Mouse (Mus musculus) lung, postnatal 14 days (tissue): ENCODE results near the gene Prss30.
A peak's percentile ranks its signal among the peaks of the same experiment; 100 is the strongest.

ENCODE experiments used
- DNase-seq: peaks from one replicate; pipeline ENCODE4 v3.0.0; 2021

Gene Prss30

GRCm38 (mm10) chr17:23980297-23980909, at the start of gene Prss30:
Gene Prss30 (minus strand): TSS chr17:23980566.
- DNase-seq = no peak

DNA sequence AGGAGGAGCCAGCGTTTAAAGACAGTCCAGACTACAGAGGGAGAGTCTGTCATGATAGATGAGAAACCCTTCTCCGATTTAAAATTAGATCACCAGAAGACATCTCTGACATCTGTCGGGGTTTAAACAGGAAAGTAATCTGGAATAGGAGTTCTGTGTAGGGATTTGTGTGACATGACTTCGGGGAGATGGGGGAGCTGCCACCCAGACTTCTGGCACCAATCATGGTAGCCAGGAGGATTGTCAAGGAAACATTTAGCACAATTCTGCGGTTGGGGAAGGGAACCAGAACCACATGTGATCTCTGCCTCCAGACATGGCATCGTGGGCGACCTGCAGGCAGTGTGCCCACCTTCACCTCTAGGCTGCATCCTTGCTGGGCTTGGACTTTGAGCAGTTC, 49.1 kb upstream of the Prss30 start:
- DNase-seq = no peak

DNA sequence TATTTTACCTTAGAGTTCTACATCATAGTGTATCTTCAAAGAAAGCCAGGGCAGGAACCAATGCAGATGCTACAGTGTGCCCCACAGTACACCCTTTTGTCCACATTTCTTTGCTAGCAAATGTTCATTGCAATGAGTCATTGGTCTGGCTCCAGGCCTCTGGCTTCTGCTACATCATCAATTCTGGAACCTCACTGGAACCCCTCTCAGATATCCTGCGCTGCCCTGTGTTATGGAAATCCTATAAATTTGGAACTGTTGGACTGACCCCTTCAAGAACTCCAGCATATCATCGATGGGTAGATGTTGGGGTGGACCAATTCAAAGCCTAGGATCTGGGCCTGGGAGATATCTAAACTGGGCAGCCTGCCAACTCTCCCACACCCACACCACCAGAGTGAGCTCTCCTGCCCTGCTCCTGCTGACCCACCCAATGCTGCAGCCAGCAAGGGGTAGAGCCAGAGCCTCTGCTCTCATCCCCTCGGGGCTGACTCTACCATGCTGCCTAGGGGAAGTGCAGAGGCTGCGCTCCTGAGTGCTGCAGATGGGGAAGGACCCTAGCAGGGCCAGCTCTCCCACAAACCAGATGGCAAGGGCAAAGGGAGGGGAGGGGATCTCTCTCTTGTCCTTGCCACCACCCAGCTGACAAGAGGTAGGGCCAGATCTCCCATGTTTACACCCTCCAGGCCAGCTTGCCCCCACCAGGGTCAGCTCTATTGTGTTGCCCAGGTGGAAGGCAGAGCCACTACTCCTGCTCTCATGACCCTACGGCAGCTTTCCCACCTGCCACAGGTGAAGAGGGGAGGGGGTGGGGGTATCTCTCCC, 41.2 kb upstream of the Prss30 start:
- peak; percentile 40 for DNase-seq

GRCm38 (mm10) chr17:24020696-24021095, 40.3 kb upstream of the Prss30 start:
- peak; percentile 69 for DNase-seq

- peak; percentile 44 for DNase-seq
Observed at GRCm38 (mm10) chr17:24015727-24016126, 35.4 kb upstream of the Prss30 start.

DNA sequence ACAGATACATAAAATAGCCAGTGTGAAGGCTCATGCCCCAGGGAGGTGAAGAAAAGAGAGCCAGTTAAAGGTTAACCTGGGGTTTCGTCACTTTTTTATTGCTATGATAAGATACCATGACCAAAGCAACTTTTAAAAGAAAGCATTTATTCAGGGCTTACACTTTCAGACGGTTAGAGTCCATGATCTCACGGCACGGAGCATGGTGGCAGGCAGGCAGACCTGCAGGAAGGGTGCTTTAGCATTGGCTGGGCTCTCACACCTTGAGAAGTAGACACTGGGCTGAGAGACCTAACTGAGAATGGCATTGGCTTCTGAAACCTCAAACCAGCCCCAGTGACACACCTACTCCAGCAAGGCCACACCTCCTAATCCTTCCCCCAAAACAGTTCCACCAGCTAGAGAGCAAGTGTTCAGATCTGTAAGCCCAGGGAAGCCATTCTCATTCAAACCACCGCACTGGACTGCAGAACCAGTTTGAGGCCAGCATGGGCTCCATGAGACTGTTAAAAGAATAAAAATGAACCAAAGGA, 34.1 kb upstream of the Prss30 start:
- DNase-seq = no peak

DNA sequence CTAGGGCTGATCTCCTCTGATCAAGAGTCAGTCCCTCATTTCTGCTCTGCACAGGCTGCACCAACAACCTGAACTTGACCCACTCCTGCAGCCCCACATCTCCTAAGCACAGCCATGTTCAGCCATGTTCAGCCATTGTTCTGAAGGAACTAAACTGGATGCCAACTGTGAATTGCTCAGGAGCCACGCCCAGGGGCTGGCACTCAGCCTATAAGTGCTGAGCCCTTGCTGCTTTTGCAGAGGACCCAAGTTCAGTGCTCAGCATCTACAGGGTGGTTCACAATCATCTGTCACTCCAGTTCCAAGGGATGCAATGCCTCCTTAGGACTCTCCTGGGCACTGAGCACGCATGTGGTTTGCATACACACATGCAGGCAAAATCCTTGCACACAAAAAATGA, 32.6 kb upstream of the Prss30 start:
- no peak for DNase-seq

DNA sequence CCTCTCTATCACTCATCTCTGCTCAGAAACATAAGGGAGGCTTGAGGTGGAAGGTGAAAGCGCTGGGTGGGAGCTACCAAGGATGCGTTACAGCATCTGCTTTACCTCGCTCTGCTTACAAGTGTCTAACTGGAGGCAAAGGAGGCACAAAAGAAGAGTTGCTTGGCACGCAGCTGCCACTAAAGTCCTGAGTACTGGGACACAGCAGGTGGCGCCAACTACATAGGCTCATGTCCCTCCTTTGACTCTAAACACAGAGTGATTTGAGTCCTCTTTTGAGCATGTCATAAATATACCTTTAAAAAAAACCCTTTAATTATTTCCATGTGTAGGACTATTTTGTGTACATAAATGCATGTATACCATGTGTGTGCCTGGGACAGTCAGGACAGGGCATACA, 29.3 kb upstream of the Prss30 start:
- DNase-seq = peak; percentile 42

GRCm38 (mm10) chr17:24008105-24008504, 27.7 kb upstream of the Prss30 start:
- DNase-seq = no peak

DNA sequence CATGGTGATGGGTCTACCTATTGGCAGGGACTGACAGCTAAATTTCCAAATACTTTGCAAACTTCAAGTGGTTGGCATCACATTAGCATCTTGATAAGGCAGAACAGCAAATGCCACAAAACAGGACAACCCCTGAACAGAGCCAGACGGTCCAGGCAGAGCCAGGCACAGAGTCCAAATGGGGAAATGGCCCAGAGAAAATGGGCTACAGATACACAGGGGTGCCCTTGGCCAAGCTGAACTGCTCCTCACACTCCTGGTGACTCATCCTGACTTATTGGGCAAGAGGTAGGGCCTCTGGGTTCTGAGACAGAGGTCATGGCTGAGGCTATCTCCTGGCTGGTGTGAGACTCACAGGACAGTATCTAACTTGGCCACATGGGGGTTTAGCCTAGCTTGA, 27.0 kb upstream of the Prss30 start:
- DNase-seq = no peak

DNA sequence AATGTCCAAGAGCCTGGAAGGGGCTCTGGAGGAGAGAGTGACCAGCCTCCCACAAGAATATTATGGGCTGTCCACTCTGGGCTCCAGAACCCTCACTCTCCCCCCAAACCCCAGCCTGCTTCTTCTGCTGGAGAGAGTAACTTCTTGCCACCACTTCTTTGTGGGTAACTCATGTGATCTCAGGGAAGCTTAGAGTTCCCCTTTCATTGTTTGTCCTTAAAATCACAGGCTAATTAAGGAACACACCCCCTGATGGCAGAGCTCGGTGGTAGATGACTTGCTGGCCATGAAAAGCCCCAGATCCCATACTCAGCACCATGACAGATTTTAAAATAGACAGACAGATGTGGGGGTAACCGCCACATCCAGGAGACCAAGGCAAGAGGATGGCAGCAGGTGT, 26.6 kb upstream of the Prss30 start:
- DNase-seq = no peak

- no peak for DNase-seq
Observed at GRCm38 (mm10) chr17:24005049-24005448, 24.7 kb upstream of the Prss30 start.

DNA sequence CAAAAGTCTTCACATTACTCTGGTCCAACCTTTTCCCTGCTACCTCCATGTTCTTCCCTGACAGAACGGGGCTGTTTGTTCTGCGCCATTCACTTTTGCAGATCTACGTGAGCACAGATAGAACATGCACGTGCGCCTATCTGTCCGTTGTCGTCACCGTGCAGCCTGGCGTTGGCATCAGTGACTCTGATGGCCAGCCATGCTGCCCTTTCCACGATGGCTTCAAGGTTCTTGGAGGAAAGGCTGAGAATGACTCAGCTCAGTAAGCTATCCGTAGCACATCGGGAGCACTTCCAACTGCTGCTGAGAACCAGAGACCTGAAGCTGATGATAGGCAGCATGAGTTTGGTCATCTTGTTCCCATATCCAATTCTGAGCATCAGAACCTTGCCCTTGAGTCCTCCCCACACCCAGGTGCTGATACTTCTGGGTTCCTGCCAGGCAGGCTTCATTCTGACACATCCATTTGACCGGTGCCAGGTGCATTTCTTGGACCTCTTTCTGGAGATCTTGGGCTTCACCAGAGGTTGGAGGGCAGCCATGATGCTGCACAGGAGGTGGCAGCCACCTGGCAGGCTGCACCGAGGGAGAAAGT, 23.8 kb upstream of the Prss30 start:
- DNase-seq = no peak

DNA sequence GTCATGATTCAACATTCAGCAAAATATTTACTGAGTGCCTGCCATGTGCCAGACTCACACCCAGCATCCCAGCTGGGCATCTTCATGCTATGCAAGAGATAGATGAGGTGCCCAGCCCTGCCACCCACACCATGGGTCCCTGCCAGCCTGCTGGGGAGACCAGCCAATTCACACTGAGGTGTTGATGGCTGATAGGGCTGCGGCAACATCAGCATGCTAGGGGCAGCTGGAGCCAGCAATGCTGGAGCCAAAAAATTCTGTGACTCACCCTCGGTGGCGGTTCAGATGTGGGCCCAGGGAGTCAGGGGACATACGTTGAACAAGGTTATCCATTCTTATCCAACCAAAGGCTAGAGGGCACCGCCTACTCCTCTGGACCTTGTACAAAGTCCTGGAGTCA, 20.0 kb upstream of the Prss30 start:
- peak; percentile 29 for DNase-seq

DNA sequence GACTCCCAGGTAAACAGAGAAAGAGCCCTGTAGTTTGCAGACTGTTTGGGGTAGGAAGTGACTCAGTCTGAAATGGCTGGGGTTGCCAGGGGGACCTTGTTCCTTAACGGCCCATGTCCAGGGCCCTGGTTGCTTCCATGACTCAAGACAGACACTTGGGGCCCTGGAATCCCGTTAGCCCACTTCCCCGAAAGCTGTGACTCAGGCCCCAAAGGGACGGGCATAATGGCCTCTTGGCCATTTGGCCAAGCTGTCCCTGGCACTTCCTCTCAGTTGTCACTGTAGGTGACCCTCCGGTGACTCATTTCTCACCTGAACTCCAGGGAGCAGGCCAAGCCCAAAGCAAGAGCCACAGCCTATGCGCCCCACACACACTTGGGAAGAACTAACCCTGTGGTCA, 18.0 kb upstream of the Prss30 start:
- no peak for DNase-seq

DNA sequence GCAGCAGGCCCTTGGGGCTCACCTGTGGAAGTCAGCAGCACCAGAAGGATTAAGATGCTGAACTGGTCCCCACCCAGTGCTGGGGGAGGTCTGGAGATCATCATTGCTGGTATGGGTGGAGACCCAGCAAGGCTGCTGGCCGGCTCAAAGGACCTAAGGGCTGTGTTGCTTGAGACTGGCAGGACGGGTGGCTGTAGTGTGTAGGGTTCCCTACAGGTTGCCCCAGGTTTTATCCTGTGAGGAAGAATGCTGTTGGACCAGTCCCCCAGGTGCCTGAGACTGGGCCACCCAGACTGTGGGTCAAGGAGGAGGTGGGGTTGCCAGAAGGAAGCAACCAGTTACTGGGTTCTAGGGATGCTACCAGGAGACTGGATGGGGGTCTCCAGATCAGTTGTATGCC, 17.5 kb upstream of the Prss30 start, which contains the start of gene Prss22:
TSS of gene Prss22 (minus strand) at position 200 of the 400 bp plus-strand sequence.
- no peak for DNase-seq

GRCm38 (mm10) chr17:23995421-23995820, 15.1 kb upstream of the Prss30 start:
- no peak for DNase-seq

DNA sequence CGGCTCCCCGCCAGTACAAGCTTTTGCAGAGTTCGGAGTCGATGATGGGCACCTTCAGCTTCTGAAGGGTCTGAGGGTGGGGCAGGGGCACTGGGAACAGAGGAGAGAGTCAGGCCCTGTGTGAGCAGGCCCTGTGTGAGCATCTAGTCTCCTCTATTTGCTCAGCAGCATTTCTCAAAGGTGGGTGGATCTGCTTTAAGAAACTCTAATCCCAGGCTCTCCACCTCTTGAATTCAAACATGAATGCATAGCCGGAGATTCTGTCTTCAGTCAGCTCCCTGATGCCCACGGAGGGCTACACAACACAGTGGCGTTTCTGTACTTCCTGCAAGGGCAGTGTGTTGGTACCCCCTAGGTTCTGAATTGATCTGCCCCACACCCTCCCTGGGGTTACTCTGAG, 14.3 kb upstream of the Prss30 start:
- no peak for DNase-seq

DNA sequence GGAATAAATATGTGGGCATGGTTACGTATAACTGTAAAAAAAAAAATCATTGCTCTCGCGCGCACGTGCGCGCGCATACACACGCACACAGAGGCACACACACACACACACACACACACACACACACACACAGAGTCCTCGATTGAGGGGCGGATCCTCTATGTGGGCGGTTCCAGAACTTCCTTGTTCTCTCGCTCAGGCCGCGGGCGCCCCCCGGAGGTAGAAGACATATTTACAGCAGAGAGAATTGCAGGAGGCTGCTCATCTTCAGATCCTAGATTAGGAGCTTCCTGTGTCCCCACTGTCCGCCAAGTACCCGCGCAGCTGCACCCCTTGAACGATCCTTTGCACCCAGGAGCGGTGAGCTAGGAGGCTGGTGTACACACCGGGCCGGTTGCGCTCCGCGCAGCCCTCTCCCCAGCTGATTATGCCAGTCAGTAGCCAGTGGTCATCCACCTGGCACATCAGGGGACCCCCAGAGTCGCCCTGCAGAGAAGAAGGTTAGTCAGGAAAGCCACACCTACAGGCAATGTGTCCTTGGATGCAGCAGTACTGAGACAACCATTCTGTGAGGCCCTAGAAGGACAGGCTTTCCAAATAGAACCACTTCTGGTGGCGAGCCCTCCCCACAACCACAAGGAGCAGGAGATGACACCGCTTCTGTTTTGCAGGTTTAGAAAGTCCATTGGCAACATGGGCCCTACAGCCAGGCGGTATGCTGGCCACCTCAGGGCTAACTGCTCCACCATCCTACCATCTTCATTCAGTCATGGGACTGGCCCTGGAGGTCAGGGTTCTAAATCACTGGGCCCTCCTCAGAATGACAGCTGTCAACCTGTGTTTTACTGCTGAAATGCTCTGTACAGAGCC, 13.4 kb upstream of the Prss30 start:
- DNase-seq = peak; percentile 97

GRCm38 (mm10) chr17:23992789-23993553, 12.6 kb upstream of the Prss30 start:
- DNase-seq = no peak

DNA sequence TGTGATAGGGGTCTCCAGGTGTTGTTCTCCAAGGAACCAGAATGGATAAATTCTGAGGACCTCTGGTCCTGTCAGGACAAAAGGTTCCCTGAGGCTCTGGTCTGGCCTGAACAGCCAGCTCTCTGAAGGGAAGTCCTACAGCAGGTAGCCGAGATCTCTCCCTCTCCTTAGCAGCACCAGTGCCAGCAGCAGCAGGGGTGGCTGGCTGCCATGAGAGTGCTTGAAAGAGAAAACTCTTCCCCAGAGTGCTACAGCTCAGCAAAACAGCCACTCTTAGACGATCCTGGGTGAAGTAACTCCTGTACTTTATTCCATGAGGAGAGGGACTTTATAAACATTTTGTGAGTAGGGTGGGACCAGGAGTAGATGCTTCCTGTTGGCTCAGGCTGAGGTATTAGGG, 9.4 kb upstream of the Prss30 start:
- DNase-seq = peak; percentile 65

DNA sequence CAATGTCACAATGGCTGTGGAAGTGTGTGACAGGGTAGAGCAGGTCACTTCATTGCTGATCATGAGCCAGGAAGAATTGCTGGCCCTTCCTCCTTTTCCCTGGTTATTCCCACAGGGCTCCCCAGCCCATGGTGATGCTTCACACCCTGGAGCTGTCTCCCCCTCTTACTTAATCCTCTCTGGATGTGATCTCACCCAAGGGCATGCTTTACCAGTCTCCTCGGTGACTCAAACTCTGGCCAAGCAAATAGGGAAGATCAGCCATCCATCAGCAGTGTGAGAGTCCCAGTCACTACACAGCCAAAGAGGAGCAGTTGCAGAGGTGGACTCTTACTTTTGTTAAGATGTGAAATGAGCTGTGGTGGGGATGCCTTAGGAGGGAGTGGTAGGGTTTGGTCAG, 4.6 kb upstream of the Prss30 start:
- no peak for DNase-seq
